Mouse (Mus musculus) brain, embryonic 14.5 days (tissue): Measurements from ENCODE around the gene Sh3gl1.

Experiments used
- CTCF ChIP-seq: fragments of 200-500 bp; IDR thresholded peaks from 2 replicates; pipeline ENCODE4 v1.5.1; 2012; ENCODE audit warnings: inconsistent platforms, mild to moderate bottlenecking, moderate library complexity, borderline replicate concordance; ENCODE audit not compliant: insufficient read depth, insufficient read length; ENCODE audit errors: extremely low read depth
- POLR2A ChIP-seq: fragments of 200-500 bp; IDR thresholded peaks from 2 replicates; pipeline ENCODE4 v1.6.1; 2012; ENCODE audit warnings: mild to moderate bottlenecking, inconsistent platforms, borderline replicate concordance; ENCODE audit not compliant: poor library complexity, insufficient read depth, insufficient read length, severe bottlenecking; ENCODE audit errors: extremely low read depth

- TF ChIP-seq CTCF (no peak), POLR2A (no peak)
Measured at GRCm38 (mm10) chr17:56015293-56015692, 21.1 kb downstream of the Sh3gl1 start.
